Mouse (Mus musculus) erythroblast, embryonic 14.5 days (primary cell): Measurements from ENCODE around the gene Rpp14.

Experiments used
- GATA1 ChIP-seq: IDR thresholded peaks from 2 replicates; pipeline ENCODE4 v1.6.1; 2012; ENCODE audit warnings: low read length, inconsistent platforms, mixed read lengths
- TAL1 ChIP-seq: IDR thresholded peaks from 3 replicates; pipeline ENCODE4 v1.6.1; 2012; ENCODE audit warnings: low read length, inconsistent platforms, mixed read lengths

GRCm38 (mm10) chr14:8117371-8117770 is 37.2 kb downstream of the Rpp14 start:
- TF ChIP-seq TAL1: no peak
- TF ChIP-seq GATA1: no peak
